Mouse (Mus musculus) heart, embryonic 14.5 days (tissue): ENCODE results near the gene Gm10775. TPM values are rescaled to one million over a fixed set of nuclear protein-coding genes. Genes with fewer than 3 reads are reported as not detected.

ENCODE experiments used
- ATAC-seq: fragments of 200-750 bp; cut with Nextera tagmentation; 2 replicates; pipeline ENCODE4 v1.8.0; 2017; ENCODE audit warnings: low read depth, moderate TSS enrichment; ENCODE audit not compliant: insufficient number of reproducible peaks, insufficient read depth, low FRiP score
- H3K27ac ChIP-seq, 2 experiments: fragments of 200-500 bp in 1 of 2; fragments of 300-500 bp in 1 of 2; sonication (generic) in 1 of 2; replicated peaks in 1 of 2; 2 replicates each; pipeline ENCODE4 v1.5.1; 2012 to 2014; ENCODE audit warnings: low read depth in 2 of 2, low read length in 2 of 2, control low read depth in 1 of 2, mild to moderate bottlenecking in 1 of 2, mixed read lengths in 1 of 2; ENCODE audit not compliant: control insufficient read depth in 1 of 2, insufficient read depth in 1 of 2
- H3K27me3 ChIP-seq: fragments of 300-500 bp; sonication (generic); 2 replicates; pipeline ENCODE4 v1.6.1; 2014; ENCODE audit warnings: mild to moderate bottlenecking, low read length, control low read depth; ENCODE audit not compliant: control insufficient read depth, insufficient read depth
- H3K36me3 ChIP-seq: fragments of 300-500 bp; sonication (generic); 2 replicates; pipeline ENCODE4 v1.6.1; 2014; ENCODE audit warnings: mild to moderate bottlenecking, control low read depth, low read length, mixed read lengths; ENCODE audit not compliant: control insufficient read depth, insufficient read depth
- H3K4me1 ChIP-seq, 2 experiments: fragments of 200-500 bp in 1 of 2; fragments of 300-500 bp in 1 of 2; sonication (generic) in 1 of 2; 2 replicates each; pipeline ENCODE4 v1.6.1; 2012 to 2014; ENCODE audit warnings: low read length in 2 of 2, control low read depth in 1 of 2, mixed read lengths in 1 of 2; ENCODE audit not compliant: control insufficient read depth in 2 of 2, insufficient read depth in 2 of 2
- H3K4me2 ChIP-seq: fragments of 300-500 bp; sonication (generic); 2 replicates; pipeline ENCODE4 v1.6.1; 2014; ENCODE audit warnings: mild to moderate bottlenecking, low read length
- H3K4me3 ChIP-seq, 2 experiments: fragments of 200-500 bp in 1 of 2; fragments of 300-500 bp in 1 of 2; sonication (generic) in 1 of 2; 2 replicates each; pipeline ENCODE4 v1.5.1; 2012 to 2014; ENCODE audit warnings: low read length in 2 of 2, mild to moderate bottlenecking in 2 of 2, control low read depth in 1 of 2, low read depth in 1 of 2, moderate library complexity in 1 of 2; ENCODE audit not compliant: control insufficient read depth in 1 of 2, insufficient read depth in 1 of 2
- H3K9ac ChIP-seq: fragments of 300-500 bp; sonication (generic); 2 replicates; pipeline ENCODE4 v1.6.1; 2014; ENCODE audit warnings: mild to moderate bottlenecking, low read length
- H3K9me3 ChIP-seq: fragments of 300-500 bp; sonication (generic); 2 replicates; pipeline ENCODE4 v1.6.1; 2016; ENCODE audit warnings: low read length, control low read depth; ENCODE audit not compliant: control insufficient read depth
- WGBS: fragments of 180-500 bp; shearing (Covaris S2); extraction: QIAGEN DNeasy Blood & Tissue Kit; methylation state at CpG from one replicate; pipeline ENCODE4 v1.1.7; 2014; 5-methylcytosine and 5-hydroxymethylcytosine counted together
- polyA plus RNA-seq: library from polyadenylated mRNA; unstranded; fragments of >200 nt; fragmentation: Nextera tagmentation; extraction: Ambion mirVana; gene quantifications from 2 replicates; pipeline ENCODE4 v1.2.1, GENCODE M21; 2014

Gene Gm10775
- polyA plus RNA-seq, result not detected in 2 replicates

GRCm38 (mm10) chr13:65259239-65259638, at the start of gene Gm10775:
Gene Gm10775 (plus strand): TSS chr13:65259539.
- peaks cover 43% of the 10 kb centered on the region for H3K9me3 ChIP-seq
- no peak for ATAC-seq
- WGBS, result 33% methylated on average over 29 of the region's 29 CpGs

GRCm38 (mm10) chr13:65225945-65226344, 33.4 kb upstream of the Gm10775 start:
- Histone ChIP-seq H3K4me1 (no peaks in the 10 kb centered on the region), H3K27ac (no peak overlapping the region), H3K4me2 (no peak overlapping the region), H3K36me3 (no peaks in the 10 kb centered on the region), H3K9ac (no peak overlapping the region), H3K4me3 (no peak overlapping the region), H3K9me3 (no peaks in the 10 kb centered on the region), H3K27me3 (no peaks in the 10 kb centered on the region)
- 54% methylated on average over 6 of the region's 6 CpGs for WGBS
- ATAC-seq, result no peak

More at GRCm38 (mm10) chr13:65259239-65259638, at the start of gene Gm10775:
- H3K4me3 ChIP-seq, result peak within 1 kb of the TSS; percentile 15 to 24; a peak in 3 of 4 replicates
- H3K27ac ChIP-seq, result no peak within 1 kb of the TSS
- no peaks in the 10 kb centered on the region for H3K4me1 ChIP-seq
- no peak within 1 kb of the TSS for H3K9ac ChIP-seq
- peaks cover 8% of the 10 kb centered on the region; the same call in 1 of the 2 replicates for H3K27me3 ChIP-seq
- H3K4me2 ChIP-seq, result peak within 1 kb of the TSS; percentile 59
- no peaks in the 10 kb centered on the region for H3K36me3 ChIP-seq

GRCm38 (mm10) chr13:65226657-65227056, 32.7 kb upstream of the Gm10775 start:
- Histone ChIP-seq H3K9me3 (no peaks in the 10 kb centered on the region), H3K9ac (no peak overlapping the region), H3K36me3 (no peaks in the 10 kb centered on the region), H3K4me2 (no peak overlapping the region), H3K4me3 (no peak overlapping the region), H3K27ac (no peak overlapping the region), H3K4me1 (no peaks in the 10 kb centered on the region), H3K27me3 (no peaks in the 10 kb centered on the region)
- 66% methylated on average over 2 of the region's 2 CpGs for WGBS
- ATAC-seq, result no peak

DNA sequence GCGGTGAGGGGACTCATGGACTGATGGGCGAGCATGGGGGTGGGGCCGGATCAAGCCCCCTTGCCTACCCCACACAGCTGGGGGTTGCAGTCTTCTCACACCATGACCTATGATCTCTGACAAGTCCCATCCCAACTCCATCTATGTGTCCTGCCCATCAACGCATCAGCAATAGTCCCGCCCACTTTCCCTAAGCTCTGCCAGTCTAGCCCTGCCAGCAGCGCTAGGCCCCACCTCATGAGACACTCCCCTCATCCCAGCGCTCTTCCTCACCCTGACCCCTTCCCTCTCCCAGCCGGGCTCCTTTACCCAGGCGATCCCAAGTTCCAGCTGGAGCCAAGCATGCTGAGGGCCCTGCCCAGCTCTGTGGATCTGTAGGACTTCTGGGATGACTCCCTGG, 22.1 kb upstream of the Gm10775 start:
- Histone ChIP-seq H3K4me1 (peaks cover 2 to 5% of the 10 kb centered on the region in 2 experiments; a peak in 1 of 4 replicates), H3K4me2 (no peak overlapping the region), H3K4me3 (no peak overlapping the region), H3K36me3 (no peaks in the 10 kb centered on the region), H3K27ac (no peak overlapping the region), H3K27me3 (no peaks in the 10 kb centered on the region), H3K9me3 (0 out of 2 replicates have a peak, but pooled peaks cover 3% of the 10 kb centered on the region), H3K9ac (no peak overlapping the region)
- ATAC-seq, result no peak
- WGBS, result 65% methylated on average over 9 of the region's 9 CpGs

- peak overlapping the region; percentile 58 to 71 for H3K4me3 ChIP-seq
- H3K9ac ChIP-seq, result peak overlapping the region; percentile 81
- H3K27me3 ChIP-seq, result no peaks in the 10 kb centered on the region
- H3K36me3 ChIP-seq, result no peaks in the 10 kb centered on the region
- H3K4me2 ChIP-seq, result peak overlapping the region; percentile 95
- H3K9me3 ChIP-seq, result 0 out of 2 replicates have a peak, but pooled peaks cover 3% of the 10 kb centered on the region
- H3K27ac ChIP-seq, result peak overlapping the region; percentile 90 to 92
- ATAC-seq, result peak; percentile 87
- H3K4me1 ChIP-seq, result peaks cover 2 to 11% of the 10 kb centered on the region in 2 experiments; a peak in 1 of 4 replicates
- WGBS, result 2% methylated on average over 28 of the region's 28 CpGs
Observed at GRCm38 (mm10) chr13:65240509-65241098, 18.7 kb upstream of the Gm10775 start.

DNA sequence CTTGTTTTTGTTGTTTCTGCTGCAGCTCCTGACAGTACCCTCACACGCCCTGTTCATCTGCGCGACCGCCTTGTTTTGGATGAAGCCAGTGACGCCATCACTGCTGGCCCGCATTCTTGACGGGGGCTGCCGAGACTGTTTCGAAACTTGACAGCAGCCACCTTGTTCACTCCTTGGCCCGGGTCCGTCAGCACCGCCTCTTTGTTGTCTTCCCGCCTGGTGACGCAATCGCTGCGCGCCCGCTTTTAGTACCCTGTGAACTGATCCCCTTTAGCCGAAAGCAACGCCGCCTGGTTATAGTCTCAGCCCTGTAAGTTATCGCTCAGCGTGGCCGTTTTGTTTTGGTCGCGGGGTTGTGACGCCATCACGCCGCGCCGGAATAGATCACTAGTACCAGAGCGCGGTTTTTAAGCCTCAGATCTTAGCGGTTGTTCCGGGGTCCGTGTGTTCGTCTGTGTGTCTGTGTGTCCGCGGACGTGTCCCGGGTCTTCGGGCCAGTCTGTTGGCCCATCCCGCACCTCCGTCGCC, 18.2 kb upstream of the Gm10775 start:
- under 1% methylated on average over 45 of the region's 45 CpGs for WGBS
- no peaks in the 10 kb centered on the region for H3K36me3 ChIP-seq

GRCm38 (mm10) chr13:65241627-65242318, 17.6 kb upstream of the Gm10775 start:
- Histone ChIP-seq H3K36me3 (no peaks in the 10 kb centered on the region), H3K27me3 (no peaks in the 10 kb centered on the region), H3K4me2 (peak overlapping the region; percentile 95), H3K9ac (peak overlapping the region; percentile 81), H3K27ac (peak overlapping the region; percentile 90 to 92), H3K4me3 (peak overlapping the region; percentile 58 to 71), H3K9me3 (0 out of 2 replicates have a peak, but pooled peaks cover 3% of the 10 kb centered on the region), H3K4me1 (peaks cover 2 to 11% of the 10 kb centered on the region in 2 experiments; a peak in 1 of 4 replicates)
- ATAC-seq, result peak; percentile 29
- WGBS, result 2% methylated on average over 51 of the region's 51 CpGs

More for the DNA sequence above, 18.2 kb upstream of the Gm10775 start:
- H3K9me3 ChIP-seq, result 0 out of 2 replicates have a peak, but pooled peaks cover 3% of the 10 kb centered on the region
- peak; percentile 79 for ATAC-seq
- peak overlapping the region; percentile 58 to 71 for H3K4me3 ChIP-seq
- H3K4me1 ChIP-seq, result peaks cover 2 to 11% of the 10 kb centered on the region in 2 experiments; a peak in 1 of 4 replicates
- peak overlapping the region; percentile 81 for H3K9ac ChIP-seq
- peak overlapping the region; percentile 90 to 92 for H3K27ac ChIP-seq
- H3K27me3 ChIP-seq, result no peaks in the 10 kb centered on the region
- H3K4me2 ChIP-seq, result peak overlapping the region; percentile 95
